Mouse (Mus musculus) heart, postnatal 25 days (tissue): ENCODE results near the gene Xrcc2. TPM values are rescaled to one million over a fixed set of nuclear protein-coding genes. Genes with fewer than 3 reads are reported as not detected.

ENCODE experiments used
- DNase-seq: peaks from one replicate; pipeline ENCODE4 v3.0.0; 2022; ENCODE audit warnings: low spot score
- intact Hi-C: fragments of 180-260 bp; cut with DNase I; formaldehyde crosslinking; loops from one replicate; pipeline ENCODE4 v1.15.1; 2025
- total RNA-seq, 2 experiments: library from RNA; stranded (reverse); gene quantifications; 2 replicates each; pipeline ENCODE4 v1.2.3; 2021

Gene Xrcc2
- total RNA-seq, 2 experiments from 2014 or later, result 4.9 to 5.5 TPM

GRCm38 (mm10) chr5:25671696-25672520 is 33.7 kb downstream of the Xrcc2 start:
- intact Hi-C loops, result no loop called here
- DNase-seq, result no peak

GRCm38 (mm10) chr5:25671051-25671450 is 34.6 kb downstream of the Xrcc2 start:
- intact Hi-C loops, result no loop called here
- DNase-seq, result no peak

GRCm38 (mm10) chr5:25668306-25668705 is 37.3 kb downstream of the Xrcc2 start:
- intact Hi-C loops, result no loop called here
- DNase-seq, result no peak

- DNase-seq, result no peak
- intact Hi-C loops, result no loop called here
Observed at GRCm38 (mm10) chr5:25666684-25667083, 38.9 kb downstream of the Xrcc2 start.

GRCm38 (mm10) chr5:25666108-25666507 is 39.5 kb downstream of the Xrcc2 start:
- intact Hi-C loops, result no loop called here
- DNase-seq, result no peak

GRCm38 (mm10) chr5:25665516-25665915 is 40.1 kb downstream of the Xrcc2 start:
- intact Hi-C loops, result no loop called here

GRCm38 (mm10) chr5:25663165-25663564 is 42.5 kb downstream of the Xrcc2 start:
- intact Hi-C loops, result no loop called here
- no peak for DNase-seq

More at GRCm38 (mm10) chr5:25665516-25665915, 40.1 kb downstream of the Xrcc2 start:
- DNase-seq, result no peak

- intact Hi-C loops, result no loop called here
- no peak for DNase-seq
Observed at GRCm38 (mm10) chr5:25654578-25654987, 51.0 kb downstream of the Xrcc2 start.

GRCm38 (mm10) chr5:25653377-25653776 is 52.2 kb downstream of the Xrcc2 start:
- intact Hi-C loops, result no loop called here
- no peak for DNase-seq

- DNase-seq, result no peak
- intact Hi-C loops, result no loop called here
Observed at GRCm38 (mm10) chr5:25652435-25652834, 53.2 kb downstream of the Xrcc2 start.

GRCm38 (mm10) chr5:25645661-25646364 is 59.8 kb downstream of the Xrcc2 start:
- intact Hi-C loops, result no loop called here

GRCm38 (mm10) chr5:25644509-25644908 is 61.1 kb downstream of the Xrcc2 start:
- intact Hi-C loops, result no loop called here
- no peak for DNase-seq

More at GRCm38 (mm10) chr5:25645661-25646364, 59.8 kb downstream of the Xrcc2 start:
- DNase-seq, result no peak

GRCm38 (mm10) chr5:25642741-25643140 is 62.9 kb downstream of the Xrcc2 start:
- no peak for DNase-seq
- intact Hi-C loops, result no loop called here

Other genes starting within 250 kb of the Xrcc2 start
- 10 to 100 TPM; 38.4 to 45.5 TPM for gene Kmt2c, start 207.0 kb downstream of the Xrcc2 start, total RNA-seq
- under 1 TPM in 1 of 2 experiments, not detected in 1; 0.16 TPM for gene Cct8l1, start 189.8 kb downstream of the Xrcc2 start, total RNA-seq
- gene Actr3b, start 54.2 kb upstream of the Xrcc2 start, total RNA-seq, result 10 to 100 TPM; 35.2 to 40.9 TPM
- gene Gm21663, start 236.6 kb upstream of the Xrcc2 start, total RNA-seq, result not detected
- gene Gm21671, start 248.6 kb upstream of the Xrcc2 start, total RNA-seq, result not detected